Mouse (Mus musculus): ENCODE measurements around the gene Guca1b. TPM values are rescaled to one million over a fixed set of nuclear protein-coding genes. Genes with fewer than 3 reads are reported as not detected.

Guca1b gene
- total RNA-seq (2014; rRNA removed; ENCODE audit: low replicate concordance): not detected in 2 replicates
- 0.32 and 0.38 TPM in 2 replicates for polyA plus RNA-seq (2015; fragmentation: Nextera tagmentation; extraction: Ambion mirVana)

DNA sequence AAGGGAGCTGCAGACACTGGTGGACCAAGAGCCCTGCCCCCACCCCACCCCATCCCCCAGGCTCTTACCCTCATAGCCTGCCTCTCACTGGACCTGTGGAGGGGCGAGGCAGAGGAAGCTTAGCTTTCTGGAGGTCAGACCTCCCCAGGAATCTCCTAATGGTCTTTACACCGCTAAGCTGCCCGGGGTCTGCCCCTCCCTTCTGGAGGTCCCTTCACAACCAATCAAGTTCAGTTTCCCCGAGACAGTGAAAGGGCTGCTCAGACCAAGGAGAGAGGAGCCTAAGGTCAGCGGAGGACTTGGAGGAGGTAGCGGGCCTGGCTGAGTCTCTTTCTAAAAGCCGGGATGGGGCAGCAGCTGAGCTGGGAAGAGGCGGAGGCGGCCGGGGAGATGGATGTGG, at the start of gene Guca1b:
TSS of gene Guca1b (plus strand) at position 249 of the 400 bp plus-strand sequence.
- no peaks in the 10 kb centered on the region for H3K27me3 ChIP-seq (ENCODE audit: control insufficient read depth, insufficient read depth, low read length)
- H3K4me3 ChIP-seq (ENCODE audit: low read depth, low read length): no peak within 1 kb of the TSS
- H3K4me1 ChIP-seq (ENCODE audit: control insufficient read depth, insufficient read depth): no peaks in the 10 kb centered on the region
- H3K27ac ChIP-seq (ENCODE audit: low read depth): no peak within 1 kb of the TSS
- ATAC-seq (ENCODE audit: insufficient read depth, low read depth): no peak
- WGBS: 44% methylated on average over 10 of the region's 10 CpGs
- no peak for DNase-seq (ENCODE audit: low spot score)
- no peaks in the 10 kb centered on the region for H3K9me3 ChIP-seq (replicated peaks; ENCODE audit: control insufficient read depth, low read length)
- no peak within 1 kb of the TSS for H3K9ac ChIP-seq (replicated peaks; ENCODE audit: low read depth, low read length)
- peaks cover 14% of the 10 kb centered on the region for H3K36me3 ChIP-seq (replicated peaks; ENCODE audit: control insufficient read depth, insufficient read depth, low read length)
- TF ChIP-seq EP300 (IDR thresholded peaks at IDR 0.05; ENCODE audit: low read depth) (no peak), CTCF (IDR thresholded peaks at IDR 0.05; ENCODE audit: low read depth) (no peak)
- H3K4me2 ChIP-seq (ENCODE audit: low read depth, low read length): no peak within 1 kb of the TSS

DNA sequence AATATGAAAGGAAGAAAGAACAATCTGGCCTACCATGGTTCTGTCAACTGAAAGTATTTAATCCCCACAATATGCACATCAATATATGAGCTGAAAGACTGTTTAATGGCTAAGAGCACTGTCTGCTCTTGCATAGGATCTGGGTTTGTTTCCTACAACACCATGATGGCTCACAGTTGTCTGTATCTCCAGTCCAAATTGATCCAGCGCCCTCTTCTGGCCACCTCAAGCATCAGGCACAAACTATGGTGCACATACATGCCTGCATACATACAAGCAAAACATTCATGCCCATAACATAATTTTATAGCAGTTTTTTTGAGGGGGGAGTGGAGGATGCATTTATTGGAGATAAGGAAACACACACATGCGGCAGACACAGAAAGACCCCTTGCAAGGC, 42.1 kb upstream of the Guca1b start:
- H3K4me1 ChIP-seq (ENCODE audit: control insufficient read depth, insufficient read depth): no peaks in the 10 kb centered on the region
- no peak for DNase-seq (ENCODE audit: low spot score)
- peaks cover 9% of the 10 kb centered on the region; the same call in 1 of the 2 replicates for H3K9me3 ChIP-seq (replicated peaks; ENCODE audit: control insufficient read depth, low read length)
- no peak overlapping the region for H3K4me2 ChIP-seq (ENCODE audit: low read depth, low read length)
- 82% methylated on average over 2 of the region's 2 CpGs for WGBS
- TF ChIP-seq EP300 (IDR thresholded peaks at IDR 0.05; ENCODE audit: low read depth): no peak
- no peak for TF ChIP-seq CTCF (IDR thresholded peaks at IDR 0.05; ENCODE audit: low read depth)
- no peak for ATAC-seq (ENCODE audit: insufficient read depth, low read depth)
- H3K4me3 ChIP-seq (ENCODE audit: low read depth, low read length): no peak overlapping the region
- no peak overlapping the region for H3K27ac ChIP-seq (ENCODE audit: low read depth)
- H3K36me3 ChIP-seq (replicated peaks; ENCODE audit: control insufficient read depth, insufficient read depth, low read length): peaks cover 79% of the 10 kb centered on the region
- no peak overlapping the region for H3K9ac ChIP-seq (replicated peaks; ENCODE audit: low read depth, low read length)
- no peaks in the 10 kb centered on the region for H3K27me3 ChIP-seq (ENCODE audit: control insufficient read depth, insufficient read depth, low read length)

DNA sequence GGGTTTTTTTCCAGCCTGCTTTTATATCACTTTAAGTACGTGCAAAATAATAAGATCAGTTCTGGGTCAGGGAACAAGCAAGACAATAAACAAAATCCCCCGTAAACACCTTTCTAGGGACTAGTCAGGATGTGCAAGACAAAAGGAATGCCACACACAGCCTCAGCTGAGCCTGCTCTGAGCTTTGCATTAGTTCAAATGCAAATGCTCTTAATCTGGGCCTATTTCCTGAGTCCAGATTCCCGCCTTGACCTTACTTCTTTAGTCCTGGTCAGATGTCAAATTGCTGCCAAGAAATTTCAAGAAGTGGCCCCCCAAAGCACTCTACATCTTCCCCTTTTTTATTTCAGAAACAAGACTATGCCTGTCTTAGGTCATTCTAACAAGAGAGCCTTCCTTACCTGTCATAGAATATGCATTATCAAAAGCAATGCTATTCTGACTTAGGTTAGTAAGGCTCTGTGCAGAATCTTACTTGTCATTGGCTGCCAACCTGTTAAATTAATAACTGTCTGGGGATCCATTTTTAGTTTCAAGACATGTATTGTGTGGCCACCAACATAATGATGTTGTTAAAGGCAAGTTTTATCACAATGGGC, 35.4 kb upstream of the Guca1b start:
- H3K9me3 ChIP-seq (replicated peaks; ENCODE audit: control insufficient read depth, low read length): peaks cover 28% of the 10 kb centered on the region
- no peak overlapping the region for H3K27ac ChIP-seq (ENCODE audit: low read depth)
- H3K36me3 ChIP-seq (replicated peaks; ENCODE audit: control insufficient read depth, insufficient read depth, low read length): peaks cover 76% of the 10 kb centered on the region
- DNase-seq (ENCODE audit: low spot score) (no peak), ATAC-seq (ENCODE audit: insufficient read depth, low read depth) (no peak)
- no peak overlapping the region for H3K4me2 ChIP-seq (ENCODE audit: low read depth, low read length)
- WGBS: 94% methylated on average over 3 of the region's 3 CpGs
- no peak overlapping the region for H3K9ac ChIP-seq (replicated peaks; ENCODE audit: low read depth, low read length)
- TF ChIP-seq EP300 (IDR thresholded peaks at IDR 0.05; ENCODE audit: low read depth): no peak
- TF ChIP-seq CTCF (IDR thresholded peaks at IDR 0.05; ENCODE audit: low read depth): no peak
- no peaks in the 10 kb centered on the region for H3K4me1 ChIP-seq (ENCODE audit: control insufficient read depth, insufficient read depth)
- no peaks in the 10 kb centered on the region for H3K27me3 ChIP-seq (ENCODE audit: control insufficient read depth, insufficient read depth, low read length)
- no peak overlapping the region for H3K4me3 ChIP-seq (ENCODE audit: low read depth, low read length)

DNA sequence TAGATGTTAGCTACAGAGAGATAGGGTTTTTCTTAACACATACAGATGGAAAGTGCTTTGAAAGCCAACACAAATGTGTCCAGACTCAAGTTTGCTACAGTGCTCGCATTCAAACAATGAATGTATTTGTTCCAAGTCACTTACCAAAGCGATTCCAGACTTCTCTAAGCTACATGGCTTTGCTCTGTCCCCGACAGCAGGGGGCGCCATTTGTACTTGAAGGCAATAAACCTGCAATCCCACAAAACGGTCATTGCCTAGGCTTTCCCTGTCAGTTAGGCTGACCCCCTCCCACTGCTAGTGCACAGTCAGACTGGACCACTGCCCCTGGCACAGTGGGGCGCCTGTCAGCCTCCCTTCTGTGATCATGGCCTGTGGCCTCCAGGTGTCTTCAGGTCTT, 25.2 kb upstream of the Guca1b start:
- Histone ChIP-seq H3K9ac (replicated peaks; ENCODE audit: low read depth, low read length) (no peak overlapping the region), H3K9me3 (replicated peaks; ENCODE audit: control insufficient read depth, low read length) (no peaks in the 10 kb centered on the region), H3K27me3 (ENCODE audit: control insufficient read depth, insufficient read depth, low read length) (no peaks in the 10 kb centered on the region), H3K4me1 (ENCODE audit: control insufficient read depth, insufficient read depth) (no peaks in the 10 kb centered on the region), H3K4me2 (ENCODE audit: low read depth, low read length) (no peak overlapping the region), H3K4me3 (ENCODE audit: low read depth, low read length) (no peak overlapping the region), H3K36me3 (replicated peaks; ENCODE audit: control insufficient read depth, insufficient read depth, low read length) (peaks cover 27% of the 10 kb centered on the region), H3K27ac (ENCODE audit: low read depth) (no peak overlapping the region)
- WGBS: 52% methylated on average over 6 of the region's 6 CpGs
- no peak for TF ChIP-seq EP300 (IDR thresholded peaks at IDR 0.05; ENCODE audit: low read depth)
- peak; percentile 29; the same call in 1 of the 2 replicates for TF ChIP-seq CTCF (IDR thresholded peaks at IDR 0.05; ENCODE audit: low read depth)
- DNase-seq (ENCODE audit: low spot score) (no peak), ATAC-seq (ENCODE audit: insufficient read depth, low read depth) (no peak)

DNA sequence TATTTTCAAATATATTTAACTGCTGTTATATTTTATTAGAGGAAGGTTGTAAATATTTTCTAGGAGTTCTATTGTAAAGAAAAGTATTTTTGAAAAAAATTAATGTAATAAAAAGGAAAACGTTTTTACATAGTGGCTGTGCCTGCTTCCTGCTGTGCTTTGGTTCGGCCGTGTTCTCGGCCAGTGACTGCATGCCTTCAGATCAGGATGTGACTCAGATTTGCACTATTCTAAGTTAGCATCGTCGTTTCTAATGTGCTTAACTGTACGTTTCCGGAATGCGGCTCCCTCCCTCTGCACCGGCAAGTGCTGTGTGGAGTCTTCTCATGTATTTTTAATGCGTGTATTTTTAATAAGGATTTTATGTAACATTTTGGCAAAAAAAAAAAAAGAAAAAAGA, 23.9 kb upstream of the Guca1b start:
- 63% methylated on average over 11 of the region's 11 CpGs for WGBS
- no peak for ATAC-seq (ENCODE audit: insufficient read depth, low read depth)
- TF ChIP-seq CTCF (IDR thresholded peaks at IDR 0.05; ENCODE audit: low read depth): no peak
- no peak for TF ChIP-seq EP300 (IDR thresholded peaks at IDR 0.05; ENCODE audit: low read depth)

More for the DNA sequence above, 23.9 kb upstream of the Guca1b start:
- no peak overlapping the region for H3K4me3 ChIP-seq (ENCODE audit: low read depth, low read length)
- no peaks in the 10 kb centered on the region for H3K27me3 ChIP-seq (ENCODE audit: control insufficient read depth, insufficient read depth, low read length)
- no peaks in the 10 kb centered on the region for H3K9me3 ChIP-seq (replicated peaks; ENCODE audit: control insufficient read depth, low read length)
- peaks cover 16% of the 10 kb centered on the region for H3K36me3 ChIP-seq (replicated peaks; ENCODE audit: control insufficient read depth, insufficient read depth, low read length)
- H3K27ac ChIP-seq (ENCODE audit: low read depth): no peak overlapping the region
- H3K9ac ChIP-seq (replicated peaks; ENCODE audit: low read depth, low read length): no peak overlapping the region
- no peak overlapping the region for H3K4me2 ChIP-seq (ENCODE audit: low read depth, low read length)
- no peaks in the 10 kb centered on the region for H3K4me1 ChIP-seq (ENCODE audit: control insufficient read depth, insufficient read depth)
- peak; percentile 9 for DNase-seq (ENCODE audit: low spot score)

All from heart, postnatal 0 days (tissue).